Comparison of ENCODE assay signal across 8 mouse cellular contexts in genomic region chr9:57835841-57836514, GRCm38 (mm10). TPM values are rescaled to one million over a fixed set of nuclear protein-coding genes. Genes with fewer than 3 reads are reported as not detected.
DNase-seq lines count a peak whose midpoint lies in the region; ATAC-seq and TF ChIP-seq lines count a peak whose summit lies in the region.

No protein-coding gene starts in this region.

- peak; percentile 17 for DNase-seq in cerebellum, adult 8-10 months
- no peak for DNase-seq in cerebellum, postnatal 14 days
- DNase-seq in thymus, postnatal 14 days = peak; percentile 43
- no peak for DNase-seq in thymus, postnatal 10 days (ENCODE audit: low spot score in 2 of 2)
- no peak for DNase-seq in limb, embryonic 14.5 days (ENCODE audit: low spot score)
- DNase-seq in frontal cortex, postnatal 14 days (ENCODE audit: low spot score in 2 of 2) = no peak
- no peak for DNase-seq in spleen, adult 12 weeks (ENCODE audit: low spot score)

- peak overlapping the region; percentile 81 for H3K4me3 ChIP-seq in limb, embryonic 14.5 days (replicated peaks; ENCODE audit: low read length)
- peak overlapping the region; percentile 99 for H3K4me3 ChIP-seq in small intestine, adult 2 months (ENCODE audit: low read depth, low read length)

- no peak for ATAC-seq in limb, embryonic 14.5 days (ENCODE audit: low FRiP score, low read depth)

- no peaks in the 10 kb centered on the region for H3K9me3 ChIP-seq in limb, embryonic 14.5 days (ENCODE audit: control insufficient read depth, low read length)

- no peak for TF ChIP-seq CTCF in small intestine, adult 2 months (IDR thresholded peaks at IDR 0.05; ENCODE audit: extremely low read depth, insufficient read length, insufficient replicate concordance, low read depth, low read length)

- peak overlapping the region; percentile 65 for H3K9ac ChIP-seq in limb, embryonic 14.5 days (ENCODE audit: low read depth, low read length, severe bottlenecking)

- H3K27ac ChIP-seq in limb, embryonic 14.5 days (replicated peaks; ENCODE audit: low read depth, low read length) = no peak overlapping the region
- no peak overlapping the region; the same call in 1 of the 2 replicates for H3K27ac ChIP-seq in small intestine, adult 2 months (ENCODE audit: insufficient read depth, low read depth, low read length)

- H3K36me3 ChIP-seq in limb, embryonic 14.5 days (ENCODE audit: control insufficient read depth, insufficient read depth, low read length) = peaks cover 3% of the 10 kb centered on the region; the same call in 1 of the 2 replicates
- peaks cover 5% of the 10 kb centered on the region for H3K36me3 ChIP-seq in small intestine, adult 2 months (ENCODE audit: control insufficient read depth, insufficient read depth, low read length)

- no peaks in the 10 kb centered on the region for H3K27me3 ChIP-seq in limb, embryonic 14.5 days (ENCODE audit: control insufficient read depth, insufficient read depth, low read length)
- H3K27me3 ChIP-seq in small intestine, adult 2 months (ENCODE audit: control insufficient read depth, insufficient read depth, low read length) = no peaks in the 10 kb centered on the region

- no peak for TF ChIP-seq POLR2A in limb, embryonic 14.5 days (IDR thresholded peaks at IDR 0.05; ENCODE audit: borderline replicate concordance, extremely low read depth, insufficient read depth, insufficient read length)
- TF ChIP-seq POLR2A in small intestine, adult 2 months (IDR thresholded peaks at IDR 0.05; ENCODE audit: low read depth, low read length) = no peak

- WGBS in limb, embryonic 14.5 days = 1% methylated on average over 22 of the region's 22 CpGs
- 4% methylated on average over 22 of the region's 22 CpGs for WGBS in small intestine, adult 2 months

- peak overlapping the region; percentile 93 for H3K4me2 ChIP-seq in limb, embryonic 14.5 days (replicated peaks; ENCODE audit: low read depth, low read length, severe bottlenecking)

- H3K4me1 ChIP-seq in limb, embryonic 14.5 days (ENCODE audit: control insufficient read depth, insufficient read depth, low read length) = peaks cover 22% of the 10 kb centered on the region
- H3K4me1 ChIP-seq in small intestine, adult 2 months (ENCODE audit: control insufficient read depth, insufficient read depth, insufficient read length, low read length) = peaks cover 14% of the 10 kb centered on the region

RNA-seq across cellular contexts. Expression of gene Arid3b, which starts 0.6 kb away (rescaled TPM):
- 6.6 and 8.9 TPM in 2 replicates for polyA plus RNA-seq in limb, embryonic 14.5 days (2012; rRNA removed)
- 2.9 and 6.3 TPM in 2 replicates for polyA plus RNA-seq in limb, embryonic 14.5 days (2014; fragmentation: Nextera tagmentation; extraction: Ambion mirVana)
- 5.8 and 13.6 TPM in 2 replicates for polyA plus RNA-seq in small intestine, adult 2 months (2012; rRNA removed)

Comparison
In these comparisons a context has a peak if more than half of its experiments do, and no peak if none do; other contexts are left out.
1. DNase-seq: peak in cerebellum, adult 8-10 months (single experiment) and thymus, postnatal 14 days (single experiment); none in cerebellum, postnatal 14 days (0 of 2), thymus, postnatal 10 days (0 of 2), limb, embryonic 14.5 days (single experiment), frontal cortex, postnatal 14 days (0 of 2) and spleen, adult 12 weeks (single experiment).